Mouse (Mus musculus) heart, embryonic 15.5 days (tissue): Measurements from ENCODE around the gene Smad1. TPM values are rescaled to one million over a fixed set of nuclear protein-coding genes. Genes with fewer than 3 reads are reported as not detected.
A peak's percentile ranks its signal among the peaks of the same experiment; 100 is the strongest.
"Not testable (repeated sequence)": the region's sequence is repeated elsewhere in the genome, so short reads cannot be mapped to it uniquely, and the experiment has no call there.

Source experiments
- ATAC-seq: fragments of 200-750 bp; cut with Nextera tagmentation; replicated peaks from 2 replicates; pipeline ENCODE4 v1.8.0; 2017; ENCODE audit warnings: low read depth, moderate TSS enrichment; ENCODE audit not compliant: insufficient number of reproducible peaks, insufficient read depth, low FRiP score
- H3K27ac ChIP-seq: fragments of 300-500 bp; sonication (generic); 2 replicates; pipeline ENCODE4 v1.5.1; 2015; ENCODE audit warnings: mild to moderate bottlenecking, inconsistent platforms
- H3K27me3 ChIP-seq: fragments of 300-500 bp; sonication (generic); 2 replicates; pipeline ENCODE4 v1.6.1; 2015; ENCODE audit warnings: inconsistent platforms
- H3K36me3 ChIP-seq: fragments of 300-500 bp; sonication (generic); 2 replicates; pipeline ENCODE4 v1.6.1; 2015; ENCODE audit warnings: mild to moderate bottlenecking, inconsistent platforms
- H3K4me1 ChIP-seq: fragments of 300-500 bp; sonication (generic); replicated peaks from 2 replicates; pipeline ENCODE4 v1.6.1; 2015; ENCODE audit warnings: inconsistent platforms
- H3K4me2 ChIP-seq: fragments of 300-500 bp; sonication (generic); 2 replicates; pipeline ENCODE4 v1.6.1; 2015; ENCODE audit warnings: inconsistent platforms, mild to moderate bottlenecking, moderate library complexity
- H3K4me3 ChIP-seq: fragments of 300-500 bp; sonication (generic); 2 replicates; pipeline ENCODE4 v1.5.1; 2015; ENCODE audit warnings: mild to moderate bottlenecking, inconsistent platforms
- H3K9ac ChIP-seq: fragments of 300-500 bp; sonication (generic); 2 replicates; pipeline ENCODE4 v1.6.1; 2015; ENCODE audit warnings: mild to moderate bottlenecking, inconsistent platforms
- H3K9me3 ChIP-seq: fragments of 300-500 bp; sonication (generic); replicated peaks from 2 replicates; pipeline ENCODE4 v1.6.1; 2016; ENCODE audit warnings: inconsistent platforms
- WGBS: fragments of 180-500 bp; shearing (Covaris S2); methylation state at CpG from one replicate; pipeline ENCODE4 v1.1.7; 2015; ENCODE audit warnings: mixed read lengths; 5-methylcytosine and 5-hydroxymethylcytosine counted together
- polyA plus RNA-seq: library from polyadenylated mRNA; unstranded; fragments of >200 nt; fragmentation: Nextera tagmentation; extraction: Ambion mirVana; gene quantifications from 2 replicates; pipeline ENCODE4 v1.2.1, GENCODE M21; 2015

The Smad1 gene
- 17.9 and 22.2 TPM in 2 replicates for polyA plus RNA-seq

GRCm38 (mm10) chr8:79398994-79399650 lies at the start of gene Smad1:
Gene Smad1, minus strand, starts transcription at chr8:79399518.
- ATAC-seq: peak; percentile 92
- Histone ChIP-seq H3K4me1 (peaks cover 16% of the 10 kb centered on the region), H3K27me3 (no peaks in the 10 kb centered on the region), H3K36me3 (no peaks in the 10 kb centered on the region), H3K9me3 (no peaks in the 10 kb centered on the region), H3K9ac (peak within 1 kb of the TSS; percentile 95), H3K4me3 (peak within 1 kb of the TSS; percentile 94), H3K27ac (peak within 1 kb of the TSS; percentile 98), H3K4me2 (peak within 1 kb of the TSS; percentile 63)
- under 1% methylated on average over 54 of the region's 80 CpGs for WGBS

GRCm38 (mm10) chr8:79447260-79447853 lies 48.0 kb upstream of the Smad1 start:
- no peaks in the 10 kb centered on the region for H3K4me1 ChIP-seq
- no peaks in the 10 kb centered on the region for H3K27me3 ChIP-seq
- no peak overlapping the region for H3K4me3 ChIP-seq
- no peak overlapping the region for H3K27ac ChIP-seq
- 73% methylated on average over 10 of the region's 10 CpGs for WGBS
- H3K36me3 ChIP-seq: no peaks in the 10 kb centered on the region
- no peak overlapping the region for H3K9ac ChIP-seq
- ATAC-seq: no peak
- no peaks in the 10 kb centered on the region for H3K9me3 ChIP-seq
- no peak overlapping the region for H3K4me2 ChIP-seq

- 81% methylated on average over 14 of the region's 14 CpGs for WGBS
- Histone ChIP-seq H3K9ac (no peak overlapping the region), H3K4me2 (no peak overlapping the region), H3K4me3 (no peak overlapping the region), H3K27me3 (no peaks in the 10 kb centered on the region), H3K27ac (no peak overlapping the region), H3K4me1 (no peaks in the 10 kb centered on the region), H3K9me3 (no peaks in the 10 kb centered on the region), H3K36me3 (no peaks in the 10 kb centered on the region)
- no peak for ATAC-seq
Observed at GRCm38 (mm10) chr8:79443460-79444098, 44.3 kb upstream of the Smad1 start.

DNA sequence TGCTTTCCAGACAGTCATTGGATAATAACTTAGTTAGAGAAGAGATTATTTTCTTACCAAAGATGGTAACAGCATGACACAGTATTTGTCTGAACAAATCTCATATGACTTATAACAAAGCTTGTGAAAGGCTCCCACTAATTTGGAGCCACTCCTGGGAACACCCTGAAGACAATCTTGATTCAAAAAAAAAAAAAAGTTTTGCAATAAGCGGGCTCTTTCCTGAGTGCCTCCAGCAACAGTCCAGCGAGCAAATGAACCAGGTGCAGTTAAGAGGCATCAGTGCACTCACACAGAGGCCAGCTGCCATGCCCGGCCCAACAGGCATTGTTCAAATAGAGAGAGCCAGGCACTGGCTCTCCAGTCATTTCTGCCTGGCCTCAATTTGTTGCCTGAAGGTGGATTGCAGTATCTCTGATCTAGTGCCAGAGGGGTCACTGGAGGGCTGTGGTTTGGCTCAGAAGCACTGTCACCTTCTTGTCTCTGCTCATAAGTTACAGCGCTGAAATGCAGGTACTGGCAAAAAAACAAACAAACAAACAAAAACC lies 34.7 kb upstream of the Smad1 start:
- Histone ChIP-seq H3K36me3 (no peaks in the 10 kb centered on the region), H3K4me1 (no peaks in the 10 kb centered on the region), H3K4me2 (no peak overlapping the region), H3K9ac (no peak overlapping the region), H3K27me3 (no peaks in the 10 kb centered on the region), H3K27ac (no peak overlapping the region), H3K4me3 (no peak overlapping the region), H3K9me3 (no peaks in the 10 kb centered on the region)
- WGBS: 64% methylated on average over 4 of the region's 4 CpGs
- ATAC-seq: no peak

GRCm38 (mm10) chr8:79414907-79415306 lies 15.6 kb upstream of the Smad1 start:
- no peaks in the 10 kb centered on the region; the same call in 1 of the 2 replicates for H3K4me1 ChIP-seq
- H3K36me3 ChIP-seq: no peaks in the 10 kb centered on the region
- no peak overlapping the region for H3K4me2 ChIP-seq
- no peak overlapping the region for H3K4me3 ChIP-seq
- no peaks in the 10 kb centered on the region for H3K27me3 ChIP-seq
- no peak overlapping the region for H3K9ac ChIP-seq
- H3K27ac ChIP-seq: 0 out of 2 replicates have a peak overlapping the region, but pooled peaks have one; percentile 16
- ATAC-seq: no peak
- 51% methylated on average over 5 of the region's 5 CpGs for WGBS
- H3K9me3 ChIP-seq: no peaks in the 10 kb centered on the region

GRCm38 (mm10) chr8:79410501-79410900 lies 11.2 kb upstream of the Smad1 start:
- 48% methylated on average over 1 of the region's 1 CpGs for WGBS
- H3K27me3 ChIP-seq: no peaks in the 10 kb centered on the region
- ATAC-seq: no peak
- H3K36me3 ChIP-seq: no peaks in the 10 kb centered on the region
- H3K4me1 ChIP-seq: no peaks in the 10 kb centered on the region; the same call in 1 of the 2 replicates
- no peak overlapping the region for H3K4me3 ChIP-seq
- no peak overlapping the region for H3K4me2 ChIP-seq
- no peak overlapping the region for H3K27ac ChIP-seq
- H3K9me3 ChIP-seq: 0 out of 2 replicates have a peak, but pooled peaks cover 4% of the 10 kb centered on the region
- no peak overlapping the region for H3K9ac ChIP-seq

DNA sequence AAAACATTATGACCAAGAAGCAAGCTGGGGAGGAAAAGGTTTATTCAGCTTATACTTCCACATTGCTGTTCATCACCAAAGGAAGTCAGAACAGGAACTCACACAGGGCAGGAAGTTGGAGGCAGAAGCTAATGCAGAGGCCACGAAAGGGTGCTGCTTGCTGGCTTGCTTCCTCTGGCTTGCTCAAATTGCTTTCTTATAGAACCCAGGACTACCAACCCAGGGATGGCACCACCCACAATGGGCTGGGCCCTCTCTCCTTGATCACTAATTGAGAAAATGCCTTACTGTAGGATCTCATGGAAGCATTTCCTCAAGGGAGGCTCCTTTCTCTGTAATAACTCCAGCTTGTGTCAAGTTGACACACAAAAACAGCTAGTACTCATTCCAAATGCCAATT lies 8.0 kb upstream of the Smad1 start:
- not testable (repeated sequence) for H3K9ac ChIP-seq, H3K4me1 ChIP-seq, H3K4me2 ChIP-seq, ATAC-seq, H3K27ac ChIP-seq, H3K9me3 ChIP-seq, H3K4me3 ChIP-seq, H3K27me3 ChIP-seq, H3K36me3 ChIP-seq
- WGBS: 79% methylated on average over 1 of the region's 1 CpGs

DNA sequence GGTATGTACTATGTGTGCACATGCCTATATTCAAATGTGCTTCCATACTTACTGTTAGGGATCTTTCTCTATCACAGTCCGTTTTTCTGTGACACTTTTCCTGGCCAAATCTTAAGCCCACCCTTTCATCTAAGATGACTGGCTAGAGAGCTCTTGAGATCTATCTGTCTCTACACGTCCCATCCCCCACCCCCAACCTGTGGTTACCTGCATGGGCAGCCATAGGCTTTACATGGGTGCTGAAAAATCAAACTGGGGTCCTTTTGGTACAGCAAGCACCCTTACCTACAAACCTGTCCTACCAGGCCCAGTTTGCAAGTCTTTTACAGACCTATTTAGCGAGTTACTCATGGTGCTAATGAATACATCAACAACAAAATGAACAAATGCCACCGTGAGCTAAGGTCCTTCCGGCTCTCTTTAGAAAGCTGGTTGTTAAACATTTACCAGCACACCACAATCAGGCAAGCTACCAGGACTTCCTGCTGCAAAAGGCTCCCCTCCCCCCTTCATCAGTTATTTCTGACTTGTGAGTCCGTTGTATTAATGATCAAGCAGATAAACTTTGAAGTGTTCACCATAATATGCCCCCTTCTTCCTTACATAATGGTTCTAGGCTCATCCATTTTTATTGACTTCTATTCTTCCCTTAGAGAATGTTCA lies 5.7 kb upstream of the Smad1 start:
- Histone ChIP-seq H3K9me3 (0 out of 2 replicates have a peak, but pooled peaks cover 4% of the 10 kb centered on the region), H3K27ac (no peak overlapping the region), H3K4me2 (no peak overlapping the region), H3K4me3 (no peak overlapping the region), H3K27me3 (no peaks in the 10 kb centered on the region), H3K4me1 (no peaks in the 10 kb centered on the region), H3K36me3 (no peaks in the 10 kb centered on the region), H3K9ac (no peak overlapping the region)
- whole genome bisulfite sequencing: 53% methylated on average over 6 of the region's 6 CpGs
- ATAC-seq: no peak

GRCm38 (mm10) chr8:79400671-79401070 lies 1.4 kb upstream of the Smad1 start:
- 59% methylated on average over 2 of the region's 2 CpGs for WGBS
- H3K27ac ChIP-seq: no peak overlapping the region
- no peak overlapping the region for H3K9ac ChIP-seq
- H3K9me3 ChIP-seq: no peaks in the 10 kb centered on the region
- no peaks in the 10 kb centered on the region for H3K36me3 ChIP-seq
- no peak overlapping the region for H3K4me2 ChIP-seq
- peaks cover 9% of the 10 kb centered on the region for H3K4me1 ChIP-seq
- no peaks in the 10 kb centered on the region for H3K27me3 ChIP-seq
- no peak for ATAC-seq
- H3K4me3 ChIP-seq: no peak overlapping the region

DNA sequence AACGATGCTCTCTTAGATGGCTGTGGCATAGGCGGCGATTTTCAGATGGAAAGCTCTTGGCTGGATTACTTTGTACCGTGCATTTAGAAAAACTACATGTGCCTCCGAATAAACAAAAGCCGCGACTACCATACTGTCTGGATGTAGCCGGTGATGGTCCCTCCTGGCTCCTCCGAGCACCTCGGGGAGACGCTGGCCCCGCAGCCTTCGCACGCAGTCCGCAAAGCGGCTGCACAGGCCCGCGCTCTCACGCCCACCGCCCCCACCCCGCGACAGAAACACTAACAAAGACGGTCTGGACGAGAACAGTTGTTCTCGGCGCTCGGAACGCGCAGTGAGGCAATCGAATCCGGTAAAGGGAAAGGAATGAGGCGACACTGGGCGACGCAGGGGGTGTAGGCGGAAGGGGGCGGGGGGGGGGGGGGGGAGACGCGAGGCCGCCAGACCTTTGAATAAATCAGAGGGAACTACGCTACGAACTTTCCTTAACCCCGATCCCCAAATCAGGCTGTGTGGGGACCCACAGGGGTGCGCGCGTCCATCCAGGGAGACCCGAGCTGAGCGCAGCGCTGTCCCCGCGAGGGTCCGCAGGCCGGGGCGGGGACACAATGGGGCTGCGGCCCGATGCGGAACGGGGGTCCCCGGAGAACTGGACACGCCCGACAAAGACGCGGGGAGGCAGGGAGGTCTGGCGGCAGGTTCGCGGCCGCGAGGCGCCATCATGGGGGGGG lies 902 bp downstream of the Smad1 start:
- ATAC-seq: peak; percentile 40
- Histone ChIP-seq H3K9ac (peak overlapping the region; percentile 95), H3K27me3 (no peaks in the 10 kb centered on the region), H3K36me3 (no peaks in the 10 kb centered on the region), H3K27ac (peak overlapping the region; percentile 98), H3K9me3 (no peaks in the 10 kb centered on the region), H3K4me1 (peaks cover 17% of the 10 kb centered on the region), H3K4me2 (peak overlapping the region; percentile 63), H3K4me3 (peak overlapping the region; percentile 94)
- under 1% methylated on average over 62 of the region's 68 CpGs for WGBS
